Mouse (Mus musculus) midbrain, embryonic 13.5 days (tissue): Measurements from ENCODE around the gene BC051019. TPM values are rescaled to one million over a fixed set of nuclear protein-coding genes. Genes with fewer than 3 reads are reported as not detected.

Experiments used
- ATAC-seq: fragments of 200-750 bp; cut with Nextera tagmentation; 2 replicates; pipeline ENCODE4 v1.8.0; 2017; ENCODE audit warnings: mild to moderate bottlenecking, moderate TSS enrichment, moderate library complexity
- H3K27ac ChIP-seq: fragments of 300-500 bp; sonication (generic); 2 replicates; pipeline ENCODE4 v1.5.1; 2015; ENCODE audit warnings: inconsistent platforms, mild to moderate bottlenecking, moderate library complexity
- H3K27me3 ChIP-seq: fragments of 300-500 bp; sonication (generic); 2 replicates; pipeline ENCODE4 v1.6.1; 2015; ENCODE audit warnings: mild to moderate bottlenecking, inconsistent platforms
- H3K36me3 ChIP-seq: fragments of 300-500 bp; sonication (generic); 2 replicates; pipeline ENCODE4 v1.6.1; 2015; ENCODE audit warnings: mild to moderate bottlenecking, inconsistent platforms
- H3K4me1 ChIP-seq: fragments of 300-500 bp; sonication (generic); replicated peaks from 2 replicates; pipeline ENCODE4 v1.6.1; 2015; ENCODE audit warnings: inconsistent platforms
- H3K4me2 ChIP-seq: fragments of 300-500 bp; sonication (generic); replicated peaks from 2 replicates; pipeline ENCODE4 v1.6.1; 2015; ENCODE audit warnings: moderate library complexity, mild to moderate bottlenecking, inconsistent platforms
- H3K4me3 ChIP-seq: fragments of 300-500 bp; sonication (generic); replicated peaks from 2 replicates; pipeline ENCODE4 v1.5.1; 2015; ENCODE audit warnings: mild to moderate bottlenecking, inconsistent platforms
- H3K9ac ChIP-seq: fragments of 300-500 bp; sonication (generic); replicated peaks from 2 replicates; pipeline ENCODE4 v1.6.1; 2015; ENCODE audit warnings: mild to moderate bottlenecking, inconsistent platforms
- H3K9me3 ChIP-seq: fragments of 300-500 bp; sonication (generic); 2 replicates; pipeline ENCODE4 v1.6.1; 2016; ENCODE audit warnings: mild to moderate bottlenecking, inconsistent platforms
- WGBS: fragments of 180-500 bp; shearing (Covaris S2); methylation state at CpG from one replicate; pipeline ENCODE4 v1.1.7; 2015; 5-methylcytosine and 5-hydroxymethylcytosine counted together
- polyA plus RNA-seq: library from polyadenylated mRNA; unstranded; fragments of >200 nt; fragmentation: Nextera tagmentation; extraction: Ambion mirVana; gene quantifications from 2 replicates; pipeline ENCODE4 v1.2.1, GENCODE M21; 2015

BC051019 gene
- polyA plus RNA-seq, 1 experiment from 2014 or later = not detected

DNA sequence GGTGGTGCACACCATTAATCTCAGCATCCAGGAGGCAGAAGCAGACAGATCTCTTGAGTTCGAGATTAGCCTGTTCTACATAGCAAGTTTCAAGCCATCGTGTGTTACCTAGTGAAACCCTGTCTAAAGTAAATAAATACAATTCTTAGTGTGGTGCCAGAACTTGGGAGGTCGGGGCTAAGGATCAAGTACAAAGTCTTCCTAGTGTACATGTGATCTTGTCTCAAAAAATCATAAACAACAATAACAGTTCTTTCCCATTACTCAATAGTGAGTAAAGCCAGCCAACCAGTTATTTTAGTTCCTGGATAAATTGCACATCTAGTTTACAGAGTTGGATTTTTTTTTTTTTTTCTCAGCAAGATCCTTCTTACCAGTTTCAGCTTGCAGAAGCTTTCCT is 19.2 kb downstream of the BC051019 start:
- peaks cover 7% of the 10 kb centered on the region for H3K36me3 ChIP-seq
- H3K4me1 ChIP-seq = peaks cover 6% of the 10 kb centered on the region; the same call in 1 of the 2 replicates
- 70% methylated on average over 3 of the region's 3 CpGs for WGBS
- no peak overlapping the region for H3K27ac ChIP-seq
- 0 out of 2 replicates have a peak, but pooled peaks cover 7% of the 10 kb centered on the region for H3K27me3 ChIP-seq
- H3K9me3 ChIP-seq = no peaks in the 10 kb centered on the region
- peak overlapping the region; percentile 68 for H3K4me3 ChIP-seq
- H3K9ac ChIP-seq = peak overlapping the region; percentile 78; the same call in 1 of the 2 replicates
- ATAC-seq = no peak
- peak overlapping the region; percentile 74 for H3K4me2 ChIP-seq

DNA sequence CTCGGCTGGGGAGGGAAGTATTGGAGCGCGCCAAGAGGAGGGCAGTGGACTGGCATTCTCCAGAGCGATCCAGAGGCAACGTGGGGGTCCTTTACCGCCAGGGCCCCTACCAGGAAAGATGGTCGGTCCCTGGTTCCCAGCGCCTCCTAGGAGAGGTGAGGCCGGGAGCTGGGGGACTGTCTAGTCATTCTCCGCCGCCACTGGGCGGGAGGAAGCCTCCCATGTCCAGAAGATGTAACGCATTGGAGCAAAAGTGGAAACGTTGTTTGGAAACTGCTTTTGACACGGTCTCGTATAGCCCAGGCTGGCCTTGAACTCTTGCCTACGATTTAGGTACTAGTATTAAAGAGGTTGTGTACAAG is 19.7 kb downstream of the BC051019 start:
- peak overlapping the region; percentile 74 for H3K4me2 ChIP-seq
- peak overlapping the region; percentile 68 for H3K4me3 ChIP-seq
- 0 out of 2 replicates have a peak, but pooled peaks cover 7% of the 10 kb centered on the region for H3K27me3 ChIP-seq
- peak overlapping the region; percentile 70 for H3K27ac ChIP-seq
- ATAC-seq = no peak
- H3K9ac ChIP-seq = peak overlapping the region; percentile 78
- no peaks in the 10 kb centered on the region for H3K9me3 ChIP-seq
- H3K4me1 ChIP-seq = peaks cover 6% of the 10 kb centered on the region; the same call in 1 of the 2 replicates
- H3K36me3 ChIP-seq = peaks cover 2% of the 10 kb centered on the region; the same call in 1 of the 2 replicates
- WGBS = 3% methylated on average over 17 of the region's 17 CpGs

DNA sequence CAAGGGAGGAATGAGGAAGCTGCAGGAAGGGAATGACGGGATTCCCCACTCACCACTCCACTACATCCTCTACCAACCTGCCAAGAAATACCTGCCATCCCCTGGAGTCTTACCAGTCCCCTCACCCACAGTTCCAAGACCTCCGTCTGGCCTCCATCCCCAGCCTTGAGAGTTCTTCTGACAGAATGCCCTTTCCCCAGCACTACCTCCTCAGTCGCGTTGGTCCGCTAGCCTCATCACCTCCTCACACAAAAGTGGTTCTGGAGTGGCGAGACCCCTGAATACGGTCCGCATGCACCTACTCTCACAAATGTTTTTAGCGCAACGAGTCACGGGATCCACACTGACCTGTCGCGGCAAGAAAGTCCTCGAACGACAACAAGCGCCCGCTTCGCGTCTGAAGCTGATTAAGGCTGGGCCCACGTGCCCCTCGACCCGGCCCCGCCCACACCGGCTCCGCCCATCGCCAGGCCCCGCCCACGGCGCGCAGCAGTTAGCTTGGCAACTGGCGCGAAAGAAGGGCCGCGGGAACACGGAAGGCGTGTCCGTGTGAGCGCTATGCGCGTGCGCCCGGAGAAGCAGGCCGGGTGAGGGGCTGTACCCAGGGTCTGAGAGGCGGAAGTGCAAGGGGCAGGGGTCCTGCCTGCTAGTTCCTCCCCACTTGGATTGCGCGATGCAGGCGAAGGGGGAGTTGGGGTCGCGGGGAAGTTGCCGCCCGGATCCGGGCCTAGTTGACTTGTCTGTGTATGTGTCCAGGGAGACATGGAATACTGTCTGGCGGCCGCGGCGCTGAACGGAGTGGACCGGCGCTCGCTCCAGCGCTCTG is 20.2 kb downstream of the BC051019 start, which contains the start of the genes St5 and Akip1:
St5 (minus strand) TSS at position 416 of the 826 bp plus-strand sequence.
Akip1 (plus strand) TSS at position 501 of the 826 bp plus-strand sequence.
- peak; percentile 98 for ATAC-seq
- H3K4me1 ChIP-seq = peaks cover 6% of the 10 kb centered on the region; the same call in 1 of the 2 replicates
- WGBS = under 1% methylated on average over 61 of the region's 61 CpGs
- H3K27me3 ChIP-seq = 0 out of 2 replicates have a peak, but pooled peaks cover 7% of the 10 kb centered on the region
- H3K4me2 ChIP-seq = peak within 1 kb of the TSS; percentile 74
- H3K9me3 ChIP-seq = no peaks in the 10 kb centered on the region
- peak within 1 kb of the TSS; percentile 68 for H3K4me3 ChIP-seq
- peak within 1 kb of the TSS; percentile 70 for H3K27ac ChIP-seq
- H3K36me3 ChIP-seq = no peaks in the 10 kb centered on the region
- H3K9ac ChIP-seq = peak within 1 kb of the TSS; percentile 78

DNA sequence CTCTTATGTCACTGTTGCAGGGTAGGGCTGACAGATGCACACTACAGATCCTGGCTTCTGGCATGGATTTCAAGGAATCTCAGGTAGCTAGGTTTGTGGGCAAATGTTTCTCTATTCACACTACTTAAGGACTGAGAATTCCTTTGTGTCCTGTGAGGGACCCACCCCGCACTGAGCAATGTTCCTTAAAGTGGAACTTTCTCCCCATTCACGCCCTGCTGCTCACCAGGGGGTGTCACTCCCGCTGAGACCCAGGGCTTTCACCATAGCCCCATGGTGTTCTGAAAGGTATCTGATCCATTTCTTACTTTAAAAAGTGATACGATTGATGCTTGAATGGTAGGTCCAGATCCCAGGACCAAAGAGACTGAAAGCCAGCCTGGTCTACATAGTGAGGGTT is 20.9 kb downstream of the BC051019 start:
- H3K4me2 ChIP-seq = peak overlapping the region; percentile 74
- H3K4me1 ChIP-seq = peaks cover 6% of the 10 kb centered on the region; the same call in 1 of the 2 replicates
- no peak for ATAC-seq
- H3K27me3 ChIP-seq = 0 out of 2 replicates have a peak, but pooled peaks cover 7% of the 10 kb centered on the region
- H3K36me3 ChIP-seq = no peaks in the 10 kb centered on the region
- 38% methylated on average over 4 of the region's 4 CpGs for WGBS
- no peaks in the 10 kb centered on the region for H3K9me3 ChIP-seq
- peak overlapping the region; percentile 68; the same call in 1 of the 2 replicates for H3K4me3 ChIP-seq
- no peak overlapping the region for H3K27ac ChIP-seq
- no peak overlapping the region for H3K9ac ChIP-seq

DNA sequence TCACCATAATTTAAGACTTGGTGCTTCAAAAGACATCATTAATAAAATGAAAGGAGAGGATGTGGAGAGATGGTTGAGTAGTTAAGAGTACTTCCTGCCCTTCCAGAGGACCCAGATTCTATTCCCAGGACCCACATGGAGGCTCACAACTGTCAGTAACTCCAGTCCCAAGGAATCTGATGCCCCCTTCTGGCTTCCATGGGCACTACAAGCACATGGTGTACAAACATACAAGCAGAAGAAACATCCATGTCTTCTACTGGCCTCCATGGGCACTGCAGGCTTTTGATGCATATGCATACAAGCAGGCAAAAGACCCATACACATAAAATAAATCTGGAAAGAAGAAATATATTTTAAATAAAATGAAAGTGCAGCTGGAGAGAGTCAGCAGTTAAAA is 23.4 kb downstream of the BC051019 start:
- peaks cover 6% of the 10 kb centered on the region; the same call in 1 of the 2 replicates for H3K4me1 ChIP-seq
- ATAC-seq = no peak
- H3K4me2 ChIP-seq = no peak overlapping the region
- no peaks in the 10 kb centered on the region for H3K36me3 ChIP-seq
- H3K27ac ChIP-seq = no peak overlapping the region
- no peaks in the 10 kb centered on the region for H3K9me3 ChIP-seq
- 0 out of 2 replicates have a peak, but pooled peaks cover 7% of the 10 kb centered on the region for H3K27me3 ChIP-seq
- no peak overlapping the region for H3K4me3 ChIP-seq
- no peak overlapping the region for H3K9ac ChIP-seq

DNA sequence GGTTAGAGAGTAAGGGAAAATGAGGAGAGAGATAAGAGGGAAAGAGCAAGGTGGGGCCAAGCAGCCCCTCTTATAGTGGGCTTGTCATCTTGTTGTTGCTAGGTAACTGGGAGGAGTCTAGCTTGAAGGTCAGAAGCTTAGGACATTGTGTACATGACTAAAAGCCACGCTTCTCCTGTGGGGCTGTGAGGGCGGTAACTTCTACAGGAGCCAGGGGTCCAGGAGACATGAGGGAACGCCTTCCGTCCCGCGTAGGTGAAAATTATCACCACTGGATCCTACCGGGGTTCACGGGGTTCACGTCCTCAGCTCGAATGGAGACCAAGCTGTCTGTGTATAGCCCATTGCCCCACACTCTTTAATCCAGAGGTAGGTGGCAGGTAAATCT is 28.3 kb downstream of the BC051019 start:
- Histone ChIP-seq H3K4me2 (no peak overlapping the region), H3K9me3 (no peaks in the 10 kb centered on the region), H3K36me3 (no peaks in the 10 kb centered on the region), H3K4me3 (no peak overlapping the region), H3K9ac (no peak overlapping the region), H3K27me3 (no peaks in the 10 kb centered on the region), H3K4me1 (no peaks in the 10 kb centered on the region), H3K27ac (no peak overlapping the region)
- WGBS = 90% methylated on average over 10 of the region's 10 CpGs
- ATAC-seq = no peak

DNA sequence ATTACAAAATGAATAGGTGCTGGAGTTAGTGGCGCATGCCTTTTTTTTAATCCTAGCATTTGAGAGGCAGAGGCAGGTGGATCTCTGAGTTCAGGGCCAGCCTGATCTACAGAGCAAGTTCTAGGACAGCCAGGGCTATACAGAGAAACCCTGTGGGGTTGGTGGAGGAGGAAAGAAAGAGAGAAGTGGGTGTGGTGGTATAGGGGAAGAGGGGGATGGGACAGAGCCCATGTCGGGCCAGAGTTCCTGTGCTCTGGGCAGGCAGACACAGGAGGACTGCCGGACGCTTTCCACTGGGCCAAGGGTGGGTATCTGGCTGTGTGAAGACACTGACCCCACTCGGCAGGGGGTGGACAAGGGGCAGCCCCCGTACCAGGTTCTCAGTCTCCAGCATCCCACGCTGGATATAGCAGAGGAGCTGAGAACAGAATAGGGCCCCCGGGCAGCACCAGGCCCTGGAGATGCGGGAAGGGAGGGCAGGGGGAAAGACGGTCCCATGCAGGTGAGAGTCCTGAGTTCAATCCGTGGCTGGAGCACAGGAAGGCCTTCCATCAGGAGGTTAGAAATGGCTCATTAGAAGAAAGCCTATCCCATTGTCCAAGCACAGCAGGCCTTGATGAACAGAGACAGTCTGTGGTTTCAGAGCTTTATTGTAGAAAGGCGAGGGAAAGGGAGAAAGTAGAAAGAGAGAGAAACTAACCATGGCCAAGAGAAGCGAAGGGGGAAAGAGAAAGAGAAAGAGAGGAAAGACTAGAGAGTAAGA is 28.9 kb downstream of the BC051019 start:
- Histone ChIP-seq H3K27me3 (no peaks in the 10 kb centered on the region), H3K9me3 (no peaks in the 10 kb centered on the region), H3K36me3 (no peaks in the 10 kb centered on the region), H3K9ac (no peak overlapping the region), H3K4me3 (no peak overlapping the region), H3K4me2 (no peak overlapping the region), H3K27ac (no peak overlapping the region), H3K4me1 (no peaks in the 10 kb centered on the region)
- no peak for ATAC-seq
- WGBS = 84% methylated on average over 13 of the region's 13 CpGs

DNA sequence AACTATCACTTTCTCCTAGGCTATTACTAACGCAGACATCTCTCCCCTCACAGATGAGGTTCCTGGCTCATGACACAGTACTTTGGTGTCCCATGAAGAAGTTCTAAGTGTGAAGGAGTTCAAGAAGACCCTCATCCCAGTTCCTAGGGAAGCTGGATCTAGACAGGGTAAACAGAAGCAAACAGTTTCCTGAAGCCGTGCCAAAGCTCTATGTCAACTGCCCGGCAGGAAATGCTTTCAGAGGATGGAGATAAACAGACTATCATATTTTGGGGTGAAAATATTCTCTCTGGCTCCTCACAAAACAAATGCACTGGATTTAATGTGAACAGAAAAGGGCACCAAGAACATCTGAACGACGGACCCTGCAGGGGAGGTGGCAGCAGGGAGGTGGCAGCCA is 32.7 kb downstream of the BC051019 start:
- 92% methylated on average over 5 of the region's 5 CpGs for WGBS
- no peaks in the 10 kb centered on the region for H3K27me3 ChIP-seq
- no peak overlapping the region for H3K27ac ChIP-seq
- no peak for ATAC-seq
- H3K4me2 ChIP-seq = no peak overlapping the region
- H3K4me3 ChIP-seq = no peak overlapping the region
- peaks cover 8% of the 10 kb centered on the region; the same call in 1 of the 2 replicates for H3K4me1 ChIP-seq
- no peak overlapping the region for H3K9ac ChIP-seq
- H3K9me3 ChIP-seq = no peaks in the 10 kb centered on the region
- H3K36me3 ChIP-seq = no peaks in the 10 kb centered on the region

DNA sequence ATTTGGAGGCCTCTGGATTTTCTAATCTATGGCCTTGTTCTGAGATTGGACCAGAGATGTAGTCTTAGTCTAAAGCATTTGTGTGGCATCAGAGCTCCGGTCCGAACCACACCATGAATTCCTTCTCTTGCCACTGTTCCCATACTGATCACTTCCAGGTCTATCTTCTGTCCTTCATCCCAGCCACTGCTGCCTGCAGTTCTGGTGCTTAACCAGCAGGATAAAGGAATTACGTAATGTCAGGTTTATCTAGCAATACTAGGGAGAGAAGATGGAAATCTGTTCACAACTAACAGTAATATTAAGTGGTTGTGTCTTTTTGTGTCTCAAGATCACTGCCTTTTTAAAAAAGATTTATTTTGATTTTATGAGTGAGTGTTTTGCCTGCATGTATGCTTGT is 33.5 kb downstream of the BC051019 start:
- Histone ChIP-seq H3K27me3 (no peaks in the 10 kb centered on the region), H3K27ac (no peak overlapping the region), H3K36me3 (no peaks in the 10 kb centered on the region), H3K9ac (no peak overlapping the region), H3K4me2 (no peak overlapping the region), H3K4me1 (peaks cover 8% of the 10 kb centered on the region; the same call in 1 of the 2 replicates), H3K9me3 (no peaks in the 10 kb centered on the region), H3K4me3 (no peak overlapping the region)
- ATAC-seq = no peak
- 86% methylated on average over 3 of the region's 3 CpGs for WGBS

DNA sequence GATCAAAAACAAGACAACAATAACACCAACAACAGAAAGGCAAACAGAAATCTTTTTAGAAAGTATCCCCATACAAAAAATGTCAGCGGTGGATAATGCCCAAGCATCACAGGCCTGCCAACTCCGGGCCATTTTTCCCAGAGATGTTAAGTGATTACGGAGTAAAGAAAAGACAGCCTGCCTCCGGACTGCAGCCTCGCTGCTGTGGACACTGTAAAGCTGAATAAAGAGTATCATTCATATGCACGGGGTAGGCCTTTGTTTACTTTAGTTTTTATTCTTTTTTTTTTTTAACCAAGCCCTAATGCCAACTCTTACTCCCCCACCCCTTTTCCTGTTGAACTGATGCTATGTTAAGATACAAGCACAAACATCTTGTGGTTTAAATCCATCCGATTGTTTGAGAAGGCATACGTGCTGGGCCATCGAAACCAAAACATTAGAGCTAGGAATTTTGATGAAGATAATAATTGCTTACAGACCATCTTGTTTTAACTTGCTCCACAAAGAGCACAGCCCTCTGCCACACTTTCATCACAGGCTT is 37.0 kb downstream of the BC051019 start:
- no peak for ATAC-seq
- no peaks in the 10 kb centered on the region for H3K27me3 ChIP-seq
- H3K4me1 ChIP-seq = peaks cover 8% of the 10 kb centered on the region; the same call in 1 of the 2 replicates
- no peak overlapping the region for H3K4me3 ChIP-seq
- WGBS = 35% methylated on average over 9 of the region's 9 CpGs
- H3K27ac ChIP-seq = no peak overlapping the region
- no peak overlapping the region for H3K4me2 ChIP-seq
- H3K9me3 ChIP-seq = no peaks in the 10 kb centered on the region
- no peaks in the 10 kb centered on the region for H3K36me3 ChIP-seq
- H3K9ac ChIP-seq = no peak overlapping the region

DNA sequence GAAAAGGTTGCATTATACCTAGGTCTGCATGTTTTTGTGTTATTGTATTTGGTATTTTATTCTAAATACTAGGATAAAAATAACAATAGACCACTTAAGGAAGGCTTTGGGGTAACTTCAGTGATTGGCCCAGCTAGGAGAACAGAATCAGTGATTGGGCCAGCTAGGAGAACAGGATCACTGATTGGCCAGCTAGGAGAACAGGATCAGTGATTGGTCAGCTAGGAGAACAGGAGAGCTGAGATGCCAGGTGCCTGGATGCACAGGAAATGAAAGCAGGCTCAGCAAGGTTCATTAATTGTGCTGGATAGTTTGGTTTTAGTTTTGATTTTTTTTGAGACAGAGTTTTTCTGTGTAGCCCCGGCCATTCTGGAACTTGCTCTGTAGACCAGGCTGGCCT is 42.8 kb downstream of the BC051019 start:
- ATAC-seq = no peak
- H3K4me2 ChIP-seq = no peak overlapping the region
- H3K4me1 ChIP-seq = no peaks in the 10 kb centered on the region
- no peak overlapping the region for H3K27ac ChIP-seq
- H3K36me3 ChIP-seq = no peaks in the 10 kb centered on the region
- H3K27me3 ChIP-seq = no peaks in the 10 kb centered on the region
- WGBS = 95% methylated on average over 1 of the region's 1 CpGs
- H3K9me3 ChIP-seq = no peaks in the 10 kb centered on the region
- H3K9ac ChIP-seq = no peak overlapping the region
- no peak overlapping the region for H3K4me3 ChIP-seq

DNA sequence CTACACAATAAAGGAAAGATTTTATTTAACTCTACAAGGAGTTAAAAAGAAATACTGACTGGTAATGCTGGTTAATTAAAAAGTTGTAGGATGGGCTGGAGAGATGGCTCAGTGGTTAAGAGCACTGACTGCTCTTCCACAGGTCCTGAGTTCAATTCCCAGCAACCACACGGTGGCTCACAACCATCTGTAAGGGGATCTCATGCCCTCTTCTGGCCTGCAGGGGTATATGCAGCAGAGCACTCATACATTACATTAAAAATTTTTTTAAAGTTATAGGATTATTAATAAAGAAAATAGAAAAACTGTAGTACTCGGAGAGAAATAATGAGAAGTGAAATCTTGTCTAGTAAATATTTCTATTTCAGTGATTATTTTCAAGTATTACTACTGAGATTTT is 43.4 kb downstream of the BC051019 start:
- Histone ChIP-seq H3K4me1 (no peaks in the 10 kb centered on the region), H3K27me3 (no peaks in the 10 kb centered on the region), H3K9ac (no peak overlapping the region), H3K27ac (no peak overlapping the region), H3K36me3 (no peaks in the 10 kb centered on the region), H3K4me2 (no peak overlapping the region), H3K9me3 (no peaks in the 10 kb centered on the region), H3K4me3 (no peak overlapping the region)
- no peak for ATAC-seq
- WGBS = 96% methylated on average over 2 of the region's 2 CpGs
